Mouse (Mus musculus): ENCODE results near the gene Mtcl1. TPM values are rescaled to one million over a fixed set of nuclear protein-coding genes. Genes with fewer than 3 reads are reported as not detected.
A peak's percentile ranks its signal among the peaks of the same experiment; 100 is the strongest.

Mtcl1 gene
- polyA plus RNA-seq, 1 experiment from 2014 or later, result 17.5 TPM

- H3K9me3 ChIP-seq (replicated peaks; ENCODE audit: control insufficient read depth, low read length), result no peaks in the 10 kb centered on the region
- H3K4me1 ChIP-seq (ENCODE audit: control insufficient read depth, insufficient read depth, low read length), result peaks cover 26% of the 10 kb centered on the region
- peak; percentile 75 for ATAC-seq
- H3K27ac ChIP-seq (ENCODE audit: low read depth, low read length), result peak overlapping the region; percentile 74
- peak overlapping the region; percentile 20 for H3K4me3 ChIP-seq (ENCODE audit: low read depth, low read length)
- H3K4me2 ChIP-seq (ENCODE audit: low read length), result peak overlapping the region; percentile 52
- peak; percentile 75 for DNase-seq (ENCODE audit: low spot score)
- H3K27me3 ChIP-seq (replicated peaks; ENCODE audit: control insufficient read depth, insufficient read depth, low read length), result no peaks in the 10 kb centered on the region
- H3K36me3 ChIP-seq (ENCODE audit: control insufficient read depth, insufficient read depth, low read length), result no peaks in the 10 kb centered on the region
- H3K9ac ChIP-seq (ENCODE audit: low read length), result peak overlapping the region; percentile 54
- 5% methylated on average over 5 of the region's 5 CpGs for WGBS
Measured at GRCm38 (mm10) chr17:66417329-66417728, 32.2 kb downstream of the Mtcl1 start.

GRCm38 (mm10) chr17:66416841-66417313, 32.7 kb downstream of the Mtcl1 start:
- peaks cover 31% of the 10 kb centered on the region for H3K4me1 ChIP-seq (ENCODE audit: control insufficient read depth, insufficient read depth, low read length)
- DNase-seq (ENCODE audit: low spot score) (peak; percentile 83), ATAC-seq (peak; percentile 87)
- WGBS, result 2% methylated on average over 14 of the region's 14 CpGs
- no peaks in the 10 kb centered on the region for H3K27me3 ChIP-seq (replicated peaks; ENCODE audit: control insufficient read depth, insufficient read depth, low read length)
- peak overlapping the region; percentile 20 for H3K4me3 ChIP-seq (ENCODE audit: low read depth, low read length)
- H3K9me3 ChIP-seq (replicated peaks; ENCODE audit: control insufficient read depth, low read length), result no peaks in the 10 kb centered on the region
- peak overlapping the region; percentile 52 for H3K4me2 ChIP-seq (ENCODE audit: low read length)
- H3K9ac ChIP-seq (ENCODE audit: low read length), result peak overlapping the region; percentile 54
- H3K27ac ChIP-seq (ENCODE audit: low read depth, low read length), result peak overlapping the region; percentile 74
- no peaks in the 10 kb centered on the region for H3K36me3 ChIP-seq (ENCODE audit: control insufficient read depth, insufficient read depth, low read length)

- DNase-seq (ENCODE audit: low spot score), result no peak
- Histone ChIP-seq H3K27me3 (replicated peaks; ENCODE audit: control insufficient read depth, insufficient read depth, low read length) (no peaks in the 10 kb centered on the region), H3K36me3 (ENCODE audit: control insufficient read depth, insufficient read depth, low read length) (no peaks in the 10 kb centered on the region), H3K4me1 (ENCODE audit: control insufficient read depth, insufficient read depth, low read length) (peaks cover 33% of the 10 kb centered on the region), H3K4me3 (ENCODE audit: low read depth, low read length) (peak overlapping the region; percentile 20), H3K4me2 (ENCODE audit: low read length) (peak overlapping the region; percentile 52), H3K9me3 (replicated peaks; ENCODE audit: control insufficient read depth, low read length) (no peaks in the 10 kb centered on the region), H3K9ac (ENCODE audit: low read length) (peak overlapping the region; percentile 54), H3K27ac (ENCODE audit: low read depth, low read length) (peak overlapping the region; percentile 74)
- WGBS, result 42% methylated on average over 7 of the region's 7 CpGs
- 0 out of 2 replicates have a peak, but pooled peaks have one; percentile 3 for ATAC-seq
Measured at GRCm38 (mm10) chr17:66416436-66416835, 33.1 kb downstream of the Mtcl1 start.

GRCm38 (mm10) chr17:66414331-66414730, 35.2 kb downstream of the Mtcl1 start:
- no peak overlapping the region for H3K9ac ChIP-seq (ENCODE audit: low read length)
- no peak overlapping the region for H3K4me3 ChIP-seq (ENCODE audit: low read depth, low read length)
- no peaks in the 10 kb centered on the region for H3K9me3 ChIP-seq (replicated peaks; ENCODE audit: control insufficient read depth, low read length)
- peaks cover 4% of the 10 kb centered on the region; the same call in 1 of the 2 replicates for H3K36me3 ChIP-seq (ENCODE audit: control insufficient read depth, insufficient read depth, low read length)
- WGBS, result 85% methylated on average over 1 of the region's 1 CpGs
- no peak for ATAC-seq
- DNase-seq (ENCODE audit: low spot score), result no peak
- peaks cover 33% of the 10 kb centered on the region for H3K4me1 ChIP-seq (ENCODE audit: control insufficient read depth, insufficient read depth, low read length)
- H3K27me3 ChIP-seq (replicated peaks; ENCODE audit: control insufficient read depth, insufficient read depth, low read length), result no peaks in the 10 kb centered on the region
- no peak overlapping the region for H3K27ac ChIP-seq (ENCODE audit: low read depth, low read length)
- H3K4me2 ChIP-seq (ENCODE audit: low read length), result no peak overlapping the region

GRCm38 (mm10) chr17:66412155-66412970, 37.2 kb downstream of the Mtcl1 start:
- H3K4me3 ChIP-seq (ENCODE audit: low read depth, low read length), result no peak overlapping the region
- DNase-seq (ENCODE audit: low spot score), result peak; percentile 33
- H3K27ac ChIP-seq (ENCODE audit: low read depth, low read length), result peak overlapping the region; percentile 23; the same call in 1 of the 2 replicates
- peaks cover 4% of the 10 kb centered on the region; the same call in 1 of the 2 replicates for H3K36me3 ChIP-seq (ENCODE audit: control insufficient read depth, insufficient read depth, low read length)
- peak; percentile 24 for ATAC-seq
- H3K9ac ChIP-seq (ENCODE audit: low read length), result no peak overlapping the region
- peaks cover 26% of the 10 kb centered on the region for H3K4me1 ChIP-seq (ENCODE audit: control insufficient read depth, insufficient read depth, low read length)
- 19% methylated on average over 12 of the region's 12 CpGs for WGBS
- no peaks in the 10 kb centered on the region for H3K27me3 ChIP-seq (replicated peaks; ENCODE audit: control insufficient read depth, insufficient read depth, low read length)
- no peaks in the 10 kb centered on the region for H3K9me3 ChIP-seq (replicated peaks; ENCODE audit: control insufficient read depth, low read length)
- H3K4me2 ChIP-seq (ENCODE audit: low read length), result no peak overlapping the region

- no peak overlapping the region for H3K27ac ChIP-seq (ENCODE audit: low read depth, low read length)
- no peak overlapping the region for H3K9ac ChIP-seq (ENCODE audit: low read length)
- H3K4me2 ChIP-seq (ENCODE audit: low read length), result no peak overlapping the region
- peaks cover 12% of the 10 kb centered on the region for H3K4me1 ChIP-seq (ENCODE audit: control insufficient read depth, insufficient read depth, low read length)
- DNase-seq (ENCODE audit: low spot score) (no peak), ATAC-seq (no peak)
- peaks cover 4% of the 10 kb centered on the region; the same call in 1 of the 2 replicates for H3K36me3 ChIP-seq (ENCODE audit: control insufficient read depth, insufficient read depth, low read length)
- H3K27me3 ChIP-seq (replicated peaks; ENCODE audit: control insufficient read depth, insufficient read depth, low read length), result no peaks in the 10 kb centered on the region
- 89% methylated on average over 11 of the region's 11 CpGs for WGBS
- no peak overlapping the region for H3K4me3 ChIP-seq (ENCODE audit: low read depth, low read length)
- no peaks in the 10 kb centered on the region for H3K9me3 ChIP-seq (replicated peaks; ENCODE audit: control insufficient read depth, low read length)
Measured at GRCm38 (mm10) chr17:66410884-66411426, 38.6 kb downstream of the Mtcl1 start.

- Histone ChIP-seq H3K9me3 (replicated peaks; ENCODE audit: control insufficient read depth, low read length) (no peaks in the 10 kb centered on the region), H3K9ac (ENCODE audit: low read length) (no peak overlapping the region), H3K4me1 (ENCODE audit: control insufficient read depth, insufficient read depth, low read length) (peaks cover 24% of the 10 kb centered on the region), H3K27me3 (replicated peaks; ENCODE audit: control insufficient read depth, insufficient read depth, low read length) (no peaks in the 10 kb centered on the region), H3K36me3 (ENCODE audit: control insufficient read depth, insufficient read depth, low read length) (peaks cover 4% of the 10 kb centered on the region; the same call in 1 of the 2 replicates), H3K4me2 (ENCODE audit: low read length) (no peak overlapping the region), H3K4me3 (ENCODE audit: low read depth, low read length) (no peak overlapping the region), H3K27ac (ENCODE audit: low read depth, low read length) (no peak overlapping the region)
- DNase-seq (ENCODE audit: low spot score), result no peak
- 90% methylated on average over 9 of the region's 9 CpGs for WGBS
- ATAC-seq, result no peak
Measured at GRCm38 (mm10) chr17:66409070-66409605, 40.4 kb downstream of the Mtcl1 start.

GRCm38 (mm10) chr17:66408400-66408799, 41.1 kb downstream of the Mtcl1 start:
- H3K4me1 ChIP-seq (ENCODE audit: control insufficient read depth, insufficient read depth, low read length), result peaks cover 24% of the 10 kb centered on the region
- H3K36me3 ChIP-seq (ENCODE audit: control insufficient read depth, insufficient read depth, low read length), result peaks cover 4% of the 10 kb centered on the region; the same call in 1 of the 2 replicates
- no peak for DNase-seq (ENCODE audit: low spot score)
- no peaks in the 10 kb centered on the region for H3K9me3 ChIP-seq (replicated peaks; ENCODE audit: control insufficient read depth, low read length)
- no peak overlapping the region for H3K4me2 ChIP-seq (ENCODE audit: low read length)
- H3K4me3 ChIP-seq (ENCODE audit: low read depth, low read length), result no peak overlapping the region
- 93% methylated on average over 5 of the region's 5 CpGs for WGBS
- H3K27me3 ChIP-seq (replicated peaks; ENCODE audit: control insufficient read depth, insufficient read depth, low read length), result no peaks in the 10 kb centered on the region
- ATAC-seq, result no peak
- no peak overlapping the region for H3K9ac ChIP-seq (ENCODE audit: low read length)
- no peak overlapping the region for H3K27ac ChIP-seq (ENCODE audit: low read depth, low read length)
